Mouse (Mus musculus): Measurements from ENCODE around the gene Hbb-bt. TPM values are rescaled to one million over a fixed set of nuclear protein-coding genes. Genes with fewer than 3 reads are reported as not detected.
A peak's percentile ranks its signal among the peaks of the same experiment; 100 is the strongest.
"Not testable (repeated sequence)": the region's sequence is repeated elsewhere in the genome, so short reads cannot be mapped to it uniquely, and the experiment has no call there.

Hbb-bt gene
- total and polyA plus RNA-seq, 3 experiments, result 0.42 to 5.6 (median 4.3) TPM

GRCm38 (mm10) chr7:103824597-103824996, 10.8 kb upstream of the Hbb-bt start:
- Histone ChIP-seq H3K9me3 (replicated peaks; ENCODE audit: low read length) (no peaks in the 10 kb centered on the region), H3K4me1 (ENCODE audit: control insufficient read depth in 1 of 2, insufficient read depth in 2 of 2) (peaks cover 0 to 7% of the 10 kb centered on the region in 2 experiments; a peak in 1 of 4 replicates), H3K79me2 (replicated peaks; ENCODE audit: control insufficient read depth, extremely low read depth, insufficient read depth, poor library complexity, severe bottlenecking) (no peaks in the 10 kb centered on the region), H3K4me3 (replicated peaks in 1 of 3; ENCODE audit: low read depth in 2 of 3, low read length in 2 of 3, poor library complexity in 1 of 3) (no peak overlapping the region), H3K9ac (ENCODE audit: insufficient read depth, low read depth) (no peak overlapping the region), H3K4me2 (ENCODE audit: insufficient read depth, low read depth, poor library complexity, severe bottlenecking) (no peak overlapping the region), H3K27me3 (replicated peaks) (no peaks in the 10 kb centered on the region), H3K27ac (ENCODE audit: insufficient read depth, low read depth) (no peak overlapping the region), H3K36me3 (replicated peaks in 1 of 2; ENCODE audit: control insufficient read depth in 1 of 2, insufficient read depth in 1 of 2, low read length in 1 of 2) (no peaks in the 10 kb centered on the region)
- dilution Hi-C loops (cut with MboI; ENCODE audit: extremely low pct_ligation_motif_present, extremely low pct_unique_long_range_greater_than_20kb, low sequenced_read_pairs), result no loop called here
- in situ Hi-C loops (cut with MboI; ENCODE audit: low pct_ligation_motif_present, low pct_unique_long_range_greater_than_20kb, low sequenced_read_pairs), result no loop called here
- TF ChIP-seq ZKSCAN1 (IDR thresholded peaks at IDR 0.05; ENCODE audit: borderline replicate concordance, low read depth, low read length) (no peak), USF1 (IDR thresholded peaks at IDR 0.05; ENCODE audit: low read depth, low read length) (no peak)
- DNase-seq (ENCODE audit: extremely low read depth), result no peak

- H3K79me2 ChIP-seq (replicated peaks; ENCODE audit: control insufficient read depth, extremely low read depth, insufficient read depth, poor library complexity, severe bottlenecking); in situ Hi-C loops (cut with MboI; ENCODE audit: low pct_ligation_motif_present, low pct_unique_long_range_greater_than_20kb, low sequenced_read_pairs); H3K27ac ChIP-seq (ENCODE audit: insufficient read depth, low read depth); H3K9me3 ChIP-seq (replicated peaks; ENCODE audit: low read length); H3K36me3 ChIP-seq (replicated peaks in 1 of 2; ENCODE audit: control insufficient read depth in 1 of 2, insufficient read depth in 1 of 2, low read length in 1 of 2); H3K4me3 ChIP-seq (replicated peaks in 1 of 3; ENCODE audit: low read depth in 2 of 3, low read length in 2 of 3, poor library complexity in 1 of 3); dilution Hi-C loops (cut with MboI; ENCODE audit: extremely low pct_ligation_motif_present, extremely low pct_unique_long_range_greater_than_20kb, low sequenced_read_pairs); H3K27me3 ChIP-seq (replicated peaks); H3K9ac ChIP-seq (ENCODE audit: insufficient read depth, low read depth): not testable (repeated sequence)
- Histone ChIP-seq H3K4me2 (ENCODE audit: insufficient read depth, low read depth, poor library complexity, severe bottlenecking) (peak overlapping the region; percentile 44; the same call in 1 of the 2 replicates), H3K4me1 (ENCODE audit: control insufficient read depth in 1 of 2, insufficient read depth in 2 of 2) (peaks cover 2 to 33% of the 10 kb centered on the region in 2 experiments; a peak in 3 of 4 replicates)
- DNase-seq (ENCODE audit: extremely low read depth), result peak; percentile 55
- TF ChIP-seq JUND (conservative IDR thresholded peaks at IDR 0.05; ENCODE audit: low read depth, low read length), result peak; percentile 70
These were observed 1.3 kb upstream of the Hbb-bt start for GRCm38 (mm10) chr7:103815085-103815484.

- H3K9me3 ChIP-seq (replicated peaks; ENCODE audit: low read length); H3K27ac ChIP-seq (ENCODE audit: insufficient read depth, low read depth); in situ Hi-C loops (cut with MboI; ENCODE audit: low pct_ligation_motif_present, low pct_unique_long_range_greater_than_20kb, low sequenced_read_pairs); H3K4me2 ChIP-seq (ENCODE audit: insufficient read depth, low read depth, poor library complexity, severe bottlenecking); H3K4me3 ChIP-seq (replicated peaks in 1 of 3; ENCODE audit: low read depth in 2 of 3, low read length in 2 of 3, poor library complexity in 1 of 3); H3K9ac ChIP-seq (ENCODE audit: insufficient read depth, low read depth); H3K27me3 ChIP-seq (replicated peaks); H3K36me3 ChIP-seq (replicated peaks in 1 of 2; ENCODE audit: control insufficient read depth in 1 of 2, insufficient read depth in 1 of 2, low read length in 1 of 2); H3K79me2 ChIP-seq (replicated peaks; ENCODE audit: control insufficient read depth, extremely low read depth, insufficient read depth, poor library complexity, severe bottlenecking); dilution Hi-C loops (cut with MboI; ENCODE audit: extremely low pct_ligation_motif_present, extremely low pct_unique_long_range_greater_than_20kb, low sequenced_read_pairs); DNase-seq (ENCODE audit: extremely low read depth): not testable (repeated sequence)
- H3K4me1 ChIP-seq (ENCODE audit: control insufficient read depth in 1 of 2, insufficient read depth in 2 of 2), result peaks cover 2 to 47% of the 10 kb centered on the region in 2 experiments; a peak in 3 of 4 replicates
These were observed 644 bp downstream of the Hbb-bt start for GRCm38 (mm10) chr7:103813152-103813551.

- Histone ChIP-seq H3K4me3 (replicated peaks in 1 of 3; ENCODE audit: low read depth in 2 of 3, low read length in 2 of 3, poor library complexity in 1 of 3) (no peak overlapping the region), H3K27ac (ENCODE audit: insufficient read depth, low read depth) (no peak overlapping the region), H3K36me3 (replicated peaks in 1 of 2; ENCODE audit: control insufficient read depth in 1 of 2, insufficient read depth in 1 of 2, low read length in 1 of 2) (no peaks in the 10 kb centered on the region), H3K9me3 (replicated peaks; ENCODE audit: low read length) (no peaks in the 10 kb centered on the region), H3K4me1 (ENCODE audit: control insufficient read depth in 1 of 2, insufficient read depth in 2 of 2) (peaks cover 2 to 53% of the 10 kb centered on the region in 2 experiments; a peak in 3 of 4 replicates), H3K27me3 (replicated peaks) (no peaks in the 10 kb centered on the region), H3K4me2 (ENCODE audit: insufficient read depth, low read depth, poor library complexity, severe bottlenecking) (no peak overlapping the region), H3K9ac (ENCODE audit: insufficient read depth, low read depth) (no peak overlapping the region), H3K79me2 (replicated peaks; ENCODE audit: control insufficient read depth, extremely low read depth, insufficient read depth, poor library complexity, severe bottlenecking) (no peaks in the 10 kb centered on the region)
- in situ Hi-C loops (cut with MboI; ENCODE audit: low pct_ligation_motif_present, low pct_unique_long_range_greater_than_20kb, low sequenced_read_pairs), result no loop called here
- DNase-seq (ENCODE audit: extremely low read depth), result peak; percentile 66
- dilution Hi-C loops (cut with MboI; ENCODE audit: extremely low pct_ligation_motif_present, extremely low pct_unique_long_range_greater_than_20kb, low sequenced_read_pairs), result no loop called here
- TF ChIP-seq MAX (IDR thresholded peaks at IDR 0.05; ENCODE audit: low read length) (no peak), MXI1 (IDR thresholded peaks at IDR 0.05; ENCODE audit: low read depth, low read length) (no peak), POLR2AphosphoS2 (IDR thresholded peaks at IDR 0.05; ENCODE audit: low read depth, low read length) (no peak), ELF1 (IDR thresholded peaks at IDR 0.05; ENCODE audit: low read depth, low read length) (peak; percentile 42; the same call in 1 of the 2 replicates), IRF4 (IDR thresholded peaks at IDR 0.05; ENCODE audit: low read depth, low read length) (peak; percentile 91), USF1 (IDR thresholded peaks at IDR 0.05; ENCODE audit: low read depth, low read length) (no peak), MEF2A (IDR thresholded peaks at IDR 0.05; ENCODE audit: borderline replicate concordance, low read depth, low read length) (peak; percentile 59; the same call in 1 of the 2 replicates), ETS1 (conservative IDR thresholded peaks at IDR 0.05; ENCODE audit: low read depth, low read length) (peak; percentile 30; the same call in 1 of the 2 replicates), UBTF (IDR thresholded peaks at IDR 0.05; ENCODE audit: low read depth, low read length) (no peak), JUND (conservative IDR thresholded peaks at IDR 0.05; ENCODE audit: low read depth, low read length) (peak; percentile 17; the same call in 1 of the 2 replicates), PAX5 (IDR thresholded peaks at IDR 0.05; ENCODE audit: low read length) (no peak), NELFE (IDR thresholded peaks at IDR 0.05; ENCODE audit: low read depth, low read length) (no peak), EP300 (IDR thresholded peaks at IDR 0.05; ENCODE audit: low read length) (peak; percentile 90)
These were observed 1.6 kb downstream of the Hbb-bt start for GRCm38 (mm10) chr7:103812174-103812573.
